Mouse (Mus musculus): ENCODE data around the gene Gm13275. TPM values are rescaled to one million over a fixed set of nuclear protein-coding genes. Genes with fewer than 3 reads are reported as not detected.
"Not testable (repeated sequence)": the region's sequence is repeated elsewhere in the genome, so short reads cannot be mapped to it uniquely, and the experiment has no call there.

Gene Gm13275
- polyA plus RNA-seq (2015; fragmentation: Nextera tagmentation; extraction: Ambion mirVana), result not detected in 2 replicates

DNA sequence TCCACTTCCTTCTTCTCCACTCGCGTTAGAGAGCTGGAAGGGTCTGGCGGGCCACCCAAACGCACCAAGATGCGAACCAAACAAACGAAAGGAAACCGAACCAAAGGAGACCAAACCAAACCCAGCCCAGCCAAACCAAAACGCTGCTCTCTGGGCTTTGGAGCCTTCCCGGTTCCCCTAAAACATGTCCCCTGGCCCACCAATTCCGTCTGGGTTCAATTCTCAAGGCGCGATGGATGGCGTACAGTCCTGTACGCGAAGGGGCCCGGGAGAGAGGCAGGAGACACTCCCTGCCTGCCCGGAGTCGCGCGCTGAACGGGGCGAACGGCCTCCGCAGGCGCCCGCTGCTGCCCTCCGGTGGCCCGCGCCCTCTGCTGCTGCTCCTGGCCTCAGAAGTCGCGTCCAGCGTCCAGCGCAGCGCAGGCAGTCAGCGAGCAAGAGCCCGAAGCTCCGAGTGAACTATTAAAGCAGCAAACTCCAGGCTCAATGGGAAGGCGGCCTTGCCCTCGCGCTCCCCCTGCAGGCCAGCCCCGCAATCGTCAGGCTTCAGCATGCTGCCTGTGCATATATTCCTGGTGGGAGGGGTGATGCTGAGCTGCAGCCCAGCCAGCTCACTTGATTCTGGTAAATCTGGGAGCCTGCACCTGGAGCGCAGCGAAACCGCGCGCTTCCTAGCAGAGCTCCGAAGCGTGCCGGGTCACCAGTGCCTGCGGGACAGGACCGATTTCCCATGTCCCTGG, at the start of gene Gm13275:
Gene Gm13275 (plus strand): TSS at position 552 of the 740 bp plus-strand sequence.
- not testable (repeated sequence) for H3K27me3 ChIP-seq (ENCODE audit: control insufficient read depth, insufficient read depth, low read length); H3K9me3 ChIP-seq (replicated peaks; ENCODE audit: control insufficient read depth, low read length); H3K27ac ChIP-seq (ENCODE audit: low read length); H3K4me1 ChIP-seq (ENCODE audit: control insufficient read depth, insufficient read depth, low read length); ATAC-seq (replicated peaks; ENCODE audit: extremely low read depth, insufficient read depth, low FRiP score); H3K4me3 ChIP-seq (ENCODE audit: low read length); H3K4me2 ChIP-seq (ENCODE audit: low read depth, low read length); H3K9ac ChIP-seq (ENCODE audit: low read length); H3K36me3 ChIP-seq (ENCODE audit: control insufficient read depth, insufficient read depth)
- 0% methylated on average over 10 of the region's 52 CpGs for WGBS

GRCm38 (mm10) chr4:88749926-88750325, 44.4 kb upstream of the Gm13275 start:
- no peaks in the 10 kb centered on the region for H3K4me1 ChIP-seq (ENCODE audit: control insufficient read depth, insufficient read depth, low read length)
- H3K4me2 ChIP-seq (ENCODE audit: low read depth, low read length), result no peak overlapping the region
- no peak for ATAC-seq (replicated peaks; ENCODE audit: extremely low read depth, insufficient read depth, low FRiP score)
- H3K4me3 ChIP-seq (ENCODE audit: low read length), result no peak overlapping the region
- H3K9ac ChIP-seq (ENCODE audit: low read length), result no peak overlapping the region
- H3K9me3 ChIP-seq (replicated peaks; ENCODE audit: control insufficient read depth, low read length), result no peaks in the 10 kb centered on the region
- no peaks in the 10 kb centered on the region for H3K36me3 ChIP-seq (ENCODE audit: control insufficient read depth, insufficient read depth)
- H3K27ac ChIP-seq (ENCODE audit: low read length), result no peak overlapping the region
- 56% methylated on average over 6 of the region's 6 CpGs for WGBS
- H3K27me3 ChIP-seq (ENCODE audit: control insufficient read depth, insufficient read depth, low read length), result no peaks in the 10 kb centered on the region

DNA sequence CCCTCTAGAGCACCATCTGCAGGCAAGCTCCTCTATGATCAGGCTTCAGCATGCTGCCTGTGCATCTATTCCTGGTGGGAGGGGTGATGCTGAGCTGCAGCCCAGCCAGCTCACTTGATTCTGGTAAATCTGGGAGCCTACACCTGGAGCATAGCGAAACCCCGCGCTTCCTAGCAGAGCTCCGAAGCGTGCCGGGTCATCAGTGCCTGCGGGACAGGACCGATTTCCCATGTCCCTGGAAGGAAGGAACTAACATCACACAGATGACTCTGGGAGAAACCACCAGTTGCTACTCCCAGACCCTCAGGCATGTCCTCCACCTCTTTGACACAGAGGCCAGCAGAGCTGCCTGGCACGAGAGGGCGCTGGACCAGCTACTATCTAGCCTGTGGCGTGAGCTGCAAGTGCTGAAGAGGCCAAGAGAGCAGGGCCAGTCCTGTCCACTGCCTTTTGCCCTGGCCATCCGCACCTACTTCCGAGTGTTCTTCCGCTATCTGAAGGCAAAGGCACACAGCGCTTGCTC, 39.4 kb upstream of the Gm13275 start, which contains the start of gene Gm13271:
Gene Gm13271 (plus strand): TSS at position 51 of the 523 bp plus-strand sequence.
- 58% methylated on average over 14 of the region's 15 CpGs for WGBS
- H3K4me2 ChIP-seq (ENCODE audit: low read depth, low read length); H3K9ac ChIP-seq (ENCODE audit: low read length): not testable (repeated sequence)

DNA sequence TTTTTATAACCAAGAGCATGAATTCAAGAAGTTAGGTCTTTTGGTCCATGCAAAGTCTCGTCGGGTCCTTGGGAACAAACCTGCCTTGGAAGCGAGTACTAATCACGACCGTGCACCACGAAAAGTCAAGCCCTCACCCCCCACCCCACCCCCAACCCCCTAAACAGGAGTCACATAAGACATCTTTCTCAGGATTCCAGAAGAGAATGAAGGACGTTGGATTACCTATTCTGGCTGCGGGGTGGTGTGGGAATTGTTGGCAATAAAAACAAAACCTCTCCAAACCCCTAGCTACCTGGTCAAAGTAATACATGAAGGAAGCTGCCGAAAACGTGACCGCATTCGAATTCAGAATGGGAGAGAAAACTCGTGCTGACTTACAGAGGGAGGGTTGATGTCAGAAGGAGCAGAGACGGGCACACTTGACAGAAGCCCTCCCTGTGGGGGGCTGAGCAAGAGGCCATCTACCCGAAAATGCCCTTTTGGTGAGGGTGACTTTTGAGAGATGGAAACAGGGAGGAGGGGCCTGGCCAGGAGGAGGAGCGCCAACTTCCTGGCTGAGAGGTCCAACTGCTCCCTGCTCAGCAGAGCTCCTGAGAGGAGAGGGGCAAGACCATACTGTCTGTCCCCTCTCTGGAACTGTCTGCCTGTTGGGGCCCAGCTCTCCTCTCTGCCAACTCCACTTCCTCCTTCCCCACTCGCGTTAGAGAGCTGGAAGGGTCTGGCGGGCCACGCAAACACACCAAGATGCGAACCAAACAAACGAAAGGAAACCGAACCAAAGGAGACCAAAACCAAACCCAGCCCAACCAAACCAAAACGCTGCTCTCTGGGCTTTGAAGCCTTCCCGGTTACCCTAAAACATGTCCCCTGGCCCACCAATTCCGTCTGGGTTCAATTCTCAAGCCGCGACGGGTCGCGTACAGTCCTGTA, 37.4 kb upstream of the Gm13275 start:
- not testable (repeated sequence) for H3K36me3 ChIP-seq (ENCODE audit: control insufficient read depth, insufficient read depth); H3K4me1 ChIP-seq (ENCODE audit: control insufficient read depth, insufficient read depth, low read length); H3K27me3 ChIP-seq (ENCODE audit: control insufficient read depth, insufficient read depth, low read length); ATAC-seq (replicated peaks; ENCODE audit: extremely low read depth, insufficient read depth, low FRiP score); H3K9me3 ChIP-seq (replicated peaks; ENCODE audit: control insufficient read depth, low read length)
- WGBS, result 9% methylated on average over 28 of the region's 31 CpGs
- peak overlapping the region; percentile 70 for H3K4me3 ChIP-seq (ENCODE audit: low read length)
- H3K4me2 ChIP-seq (ENCODE audit: low read depth, low read length), result peak overlapping the region; percentile 76
- H3K27ac ChIP-seq (ENCODE audit: low read length), result peak overlapping the region; percentile 97
- peak overlapping the region; percentile 83 for H3K9ac ChIP-seq (ENCODE audit: low read length)

More for the DNA sequence above, 39.4 kb upstream of the Gm13275 start, which contains the start of gene Gm13271:
- not testable (repeated sequence) for H3K27ac ChIP-seq (ENCODE audit: low read length); H3K27me3 ChIP-seq (ENCODE audit: control insufficient read depth, insufficient read depth, low read length); H3K36me3 ChIP-seq (ENCODE audit: control insufficient read depth, insufficient read depth); H3K9me3 ChIP-seq (replicated peaks; ENCODE audit: control insufficient read depth, low read length); ATAC-seq (replicated peaks; ENCODE audit: extremely low read depth, insufficient read depth, low FRiP score); H3K4me1 ChIP-seq (ENCODE audit: control insufficient read depth, insufficient read depth, low read length); H3K4me3 ChIP-seq (ENCODE audit: low read length)

- Histone ChIP-seq H3K4me3 (ENCODE audit: low read length) (peak overlapping the region; percentile 70), H3K27ac (ENCODE audit: low read length) (peak overlapping the region; percentile 97), H3K9ac (ENCODE audit: low read length) (peak overlapping the region; percentile 83), H3K4me2 (ENCODE audit: low read depth, low read length) (peak overlapping the region; percentile 76)
- not testable (repeated sequence) for H3K27me3 ChIP-seq (ENCODE audit: control insufficient read depth, insufficient read depth, low read length); H3K9me3 ChIP-seq (replicated peaks; ENCODE audit: control insufficient read depth, low read length); H3K4me1 ChIP-seq (ENCODE audit: control insufficient read depth, insufficient read depth, low read length); H3K36me3 ChIP-seq (ENCODE audit: control insufficient read depth, insufficient read depth)
- 0% methylated on average over 15 of the region's 21 CpGs for WGBS
- ATAC-seq (replicated peaks; ENCODE audit: extremely low read depth, insufficient read depth, low FRiP score), result peak; percentile 100
Measured at GRCm38 (mm10) chr4:88757628-88758031, 36.7 kb upstream of the Gm13275 start.

- not testable (repeated sequence) for H3K9ac ChIP-seq (ENCODE audit: low read length); H3K4me2 ChIP-seq (ENCODE audit: low read depth, low read length); H3K27ac ChIP-seq (ENCODE audit: low read length); H3K4me3 ChIP-seq (ENCODE audit: low read length); ATAC-seq (replicated peaks; ENCODE audit: extremely low read depth, insufficient read depth, low FRiP score); H3K9me3 ChIP-seq (replicated peaks; ENCODE audit: control insufficient read depth, low read length); H3K4me1 ChIP-seq (ENCODE audit: control insufficient read depth, insufficient read depth, low read length); H3K36me3 ChIP-seq (ENCODE audit: control insufficient read depth, insufficient read depth); H3K27me3 ChIP-seq (ENCODE audit: control insufficient read depth, insufficient read depth, low read length)
- 84% methylated on average over 8 of the region's 9 CpGs for WGBS
Measured at GRCm38 (mm10) chr4:88758751-88759150, 35.5 kb upstream of the Gm13275 start.

DNA sequence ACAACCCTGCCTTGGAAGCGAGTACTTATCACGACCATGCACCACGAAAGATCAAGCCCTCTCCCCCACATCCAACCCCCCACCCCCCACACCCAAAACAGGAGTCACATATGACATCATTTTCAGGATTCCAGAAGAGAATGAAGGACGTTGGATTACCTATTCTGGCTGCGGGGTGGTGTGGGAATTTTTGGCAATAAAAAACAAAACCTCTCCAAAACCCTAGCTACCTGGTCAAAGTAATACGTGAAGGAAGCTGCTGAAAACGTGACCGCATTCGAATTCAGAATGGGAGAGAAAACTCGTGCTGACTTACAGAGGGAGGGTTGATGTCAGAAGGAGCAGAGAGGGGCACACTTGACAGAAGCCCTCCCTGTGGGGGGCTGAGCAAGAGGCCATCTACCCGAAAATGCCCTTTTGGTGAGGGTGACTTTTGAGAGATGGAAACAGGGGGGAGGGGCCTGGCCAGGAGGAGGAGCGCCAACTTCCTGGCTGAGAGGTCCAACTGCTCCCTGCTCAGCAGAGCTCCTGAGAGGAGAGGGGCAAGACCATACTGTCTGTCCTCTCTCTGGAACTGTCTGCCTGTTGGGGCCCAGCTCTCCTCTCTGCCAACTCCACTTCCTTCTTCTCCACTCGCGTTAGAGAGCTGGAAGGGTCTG, 34.5 kb upstream of the Gm13275 start, which contains the start of gene Gm13283:
Gene Gm13283 (plus strand): TSS at position 510 of the 659 bp plus-strand sequence.
- 14% methylated on average over 8 of the region's 14 CpGs for WGBS
- peak within 1 kb of the TSS; percentile 49 for H3K4me2 ChIP-seq (ENCODE audit: low read depth, low read length)
- not testable (repeated sequence) for H3K9me3 ChIP-seq (replicated peaks; ENCODE audit: control insufficient read depth, low read length); H3K9ac ChIP-seq (ENCODE audit: low read length); H3K4me1 ChIP-seq (ENCODE audit: control insufficient read depth, insufficient read depth, low read length); H3K27me3 ChIP-seq (ENCODE audit: control insufficient read depth, insufficient read depth, low read length); ATAC-seq (replicated peaks; ENCODE audit: extremely low read depth, insufficient read depth, low FRiP score); H3K36me3 ChIP-seq (ENCODE audit: control insufficient read depth, insufficient read depth)
- H3K4me3 ChIP-seq (ENCODE audit: low read length), result peak within 1 kb of the TSS; percentile 40
- peak within 1 kb of the TSS; percentile 68 for H3K27ac ChIP-seq (ENCODE audit: low read length)

DNA sequence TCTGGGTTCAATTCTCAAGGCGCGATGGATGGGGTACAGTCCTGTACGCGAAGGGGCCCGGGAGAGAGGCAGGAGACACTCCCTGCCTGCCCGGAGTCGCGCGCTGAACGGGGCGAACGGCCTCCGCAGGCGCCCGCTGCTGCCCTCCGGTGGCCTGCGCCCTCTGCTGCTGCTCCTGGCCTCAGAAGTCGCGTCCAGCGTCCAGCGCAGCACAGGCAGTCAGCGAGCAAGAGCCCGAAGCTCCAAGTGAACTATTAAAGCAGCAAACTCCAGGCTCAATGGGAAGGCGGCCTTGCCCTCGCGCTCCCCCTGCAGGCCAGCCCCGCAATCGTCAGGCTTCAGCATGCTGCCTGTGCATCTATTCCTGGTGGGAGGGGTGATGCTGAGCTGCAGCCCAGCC, 33.9 kb upstream of the Gm13275 start:
- H3K27ac ChIP-seq (ENCODE audit: low read length), result peak overlapping the region; percentile 68
- H3K36me3 ChIP-seq (ENCODE audit: control insufficient read depth, insufficient read depth); H3K27me3 ChIP-seq (ENCODE audit: control insufficient read depth, insufficient read depth, low read length); ATAC-seq (replicated peaks; ENCODE audit: extremely low read depth, insufficient read depth, low FRiP score); H3K4me1 ChIP-seq (ENCODE audit: control insufficient read depth, insufficient read depth, low read length); H3K9ac ChIP-seq (ENCODE audit: low read length); H3K9me3 ChIP-seq (replicated peaks; ENCODE audit: control insufficient read depth, low read length): not testable (repeated sequence)
- H3K4me3 ChIP-seq (ENCODE audit: low read length), result peak overlapping the region; percentile 40
- WGBS, result under 1% methylated on average over 21 of the region's 28 CpGs
- H3K4me2 ChIP-seq (ENCODE audit: low read depth, low read length), result peak overlapping the region; percentile 49

All from heart, embryonic 16.5 days (tissue).